Mouse (Mus musculus) ovary, postnatal 14 days (tissue): ENCODE results near the gene Lbh.

Experiments
- DNase-seq: peaks from one replicate; pipeline ENCODE4 v3.0.0; 2022; ENCODE audit warnings: low spot score

Lbh gene

GRCm38 (mm10) chr17:72976258-72977231 is 58.4 kb downstream of the Lbh start:
- DNase-seq: peak; percentile 12

GRCm38 (mm10) chr17:72977616-72978015 is 59.5 kb downstream of the Lbh start:
- no peak for DNase-seq

GRCm38 (mm10) chr17:72982156-72982555 is 64.1 kb downstream of the Lbh start:
- no peak for DNase-seq

- no peak for DNase-seq
Observed at GRCm38 (mm10) chr17:72983471-72983870, 65.4 kb downstream of the Lbh start.

GRCm38 (mm10) chr17:72989025-72989424 is 70.9 kb downstream of the Lbh start:
- no peak for DNase-seq
